Mouse (Mus musculus) megakaryocyte progenitor cell, adult 5-6 weeks (primary cell): Measurements from ENCODE around the gene Nfkbie. TPM values are rescaled to one million over a fixed set of nuclear protein-coding genes. Genes with fewer than 3 reads are reported as not detected.

Experiments used
- ATAC-seq: replicated peaks from 2 replicates; pipeline ENCODE4 v1.8.0; 2016; ENCODE audit warnings: mild to moderate bottlenecking, moderate TSS enrichment, inconsistent platforms; ENCODE audit not compliant: poor library complexity
- total RNA-seq, 2 experiments: library from RNA; stranded (forward) in 1 of 2; stranded (reverse) in 1 of 2; fragments of 157-497, 149-512 nt in 1 of 2; fragments of 200-1000 nt in 1 of 2; gene quantifications; 2 replicates each; pipeline versions ENCODE4 v1.2.3 to v1.2.4; 2015 to 2017

Gene Nfkbie
- total RNA-seq, 2 experiments from 2014 or later = 5.7 to 9.5 TPM

- ATAC-seq = no peak
Measured at GRCm38 (mm10) chr17:45594195-45594594, 38.7 kb downstream of the Nfkbie start.

GRCm38 (mm10) chr17:45594881-45595735 lies 39.6 kb downstream of the Nfkbie start:
- peak; percentile 36 for ATAC-seq

- no peak for ATAC-seq
Measured at GRCm38 (mm10) chr17:45595736-45596390, 40.4 kb downstream of the Nfkbie start.

GRCm38 (mm10) chr17:45596631-45597396 lies 41.3 kb downstream of the Nfkbie start:
- ATAC-seq = peak; percentile 64

- ATAC-seq = peak; percentile 12; the same call in 1 of the 2 replicates
Measured at GRCm38 (mm10) chr17:45597787-45598186, 42.3 kb downstream of the Nfkbie start.

GRCm38 (mm10) chr17:45598376-45598775 lies 42.9 kb downstream of the Nfkbie start:
- ATAC-seq = no peak

GRCm38 (mm10) chr17:45598891-45599290 lies 43.4 kb downstream of the Nfkbie start:
- no peak for ATAC-seq

- 0 out of 2 replicates have a peak, but pooled peaks have one; percentile 18 for ATAC-seq
Measured at GRCm38 (mm10) chr17:45599446-45600242, 44.1 kb downstream of the Nfkbie start, which contains the start of gene Slc29a1. Gene Slc29a1, minus strand, starts transcription at chr17:45599606.

GRCm38 (mm10) chr17:45600267-45600666 lies 44.8 kb downstream of the Nfkbie start:
- ATAC-seq = no peak

GRCm38 (mm10) chr17:45601325-45601724 lies 45.8 kb downstream of the Nfkbie start:
- no peak for ATAC-seq

GRCm38 (mm10) chr17:45601877-45602304 lies 46.4 kb downstream of the Nfkbie start, which contains the start of gene Mymx:
Gene Mymx, minus strand, starts transcription at chr17:45602102.
- no peak for ATAC-seq

GRCm38 (mm10) chr17:45602984-45603383 lies 47.5 kb downstream of the Nfkbie start:
- no peak for ATAC-seq

GRCm38 (mm10) chr17:45606992-45607879 lies 51.7 kb downstream of the Nfkbie start:
- no peak for ATAC-seq

GRCm38 (mm10) chr17:45608396-45608795 lies 52.9 kb downstream of the Nfkbie start:
- peak; percentile 80 for ATAC-seq

- no peak for ATAC-seq
Measured at GRCm38 (mm10) chr17:45610144-45610866, 54.8 kb downstream of the Nfkbie start.

- no peak for ATAC-seq
Measured at GRCm38 (mm10) chr17:45612008-45612407, 56.5 kb downstream of the Nfkbie start.
